Mouse (Mus musculus) adrenal gland, adult 18-20 months (tissue): ENCODE measurements around the gene H2-Eb2. TPM values are rescaled to one million over a fixed set of nuclear protein-coding genes. Genes with fewer than 3 reads are reported as not detected.
"Not testable (repeated sequence)": the region's sequence is repeated elsewhere in the genome, so short reads cannot be mapped to it uniquely, and the experiment has no call there.

Experiments used
- DNase-seq, 2 experiments: peaks; one replicate each; pipeline ENCODE4 v3.0.0; 2021 to 2022; ENCODE audit warnings: low spot score in 2 of 2
- total RNA-seq, 2 experiments: library from RNA; stranded (reverse); gene quantifications; 1 replicate in 1 of 2; 2 replicates in 1 of 2; pipeline ENCODE4 v1.2.3; 2021

H2-Eb2 gene
- total RNA-seq, 2 experiments from 2014 or later, result not detected

GRCm38 (mm10) chr17:34305380-34306030 lies 20.0 kb upstream of the H2-Eb2 start, which contains the start of gene H2-Eb1:
H2-Eb1 (plus strand) TSS chr17:34305867.
- DNase-seq, result peak; percentile 71 to 75

DNA sequence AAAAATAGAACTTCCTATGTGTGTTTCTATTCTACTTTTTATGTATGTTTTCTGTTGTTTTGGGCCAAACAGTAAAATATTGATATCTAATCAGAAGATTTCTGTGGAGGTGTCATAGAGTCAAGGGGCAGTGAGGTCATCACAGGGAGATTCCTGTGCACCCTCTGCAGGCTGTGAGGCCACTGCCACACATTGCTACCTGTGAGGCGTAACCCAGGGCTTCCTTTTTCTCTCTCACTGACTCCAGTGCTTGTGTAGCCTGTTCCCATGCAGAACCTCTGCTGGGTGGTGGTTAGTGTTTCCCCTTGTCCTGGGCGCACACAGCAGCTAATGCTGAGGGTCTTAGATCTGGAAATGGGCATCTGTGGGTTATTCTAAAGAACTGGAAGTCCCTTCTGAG lies 19.1 kb upstream of the H2-Eb2 start:
- no peak for DNase-seq

GRCm38 (mm10) chr17:34307216-34307615 lies 18.2 kb upstream of the H2-Eb2 start:
- DNase-seq, result no peak

DNA sequence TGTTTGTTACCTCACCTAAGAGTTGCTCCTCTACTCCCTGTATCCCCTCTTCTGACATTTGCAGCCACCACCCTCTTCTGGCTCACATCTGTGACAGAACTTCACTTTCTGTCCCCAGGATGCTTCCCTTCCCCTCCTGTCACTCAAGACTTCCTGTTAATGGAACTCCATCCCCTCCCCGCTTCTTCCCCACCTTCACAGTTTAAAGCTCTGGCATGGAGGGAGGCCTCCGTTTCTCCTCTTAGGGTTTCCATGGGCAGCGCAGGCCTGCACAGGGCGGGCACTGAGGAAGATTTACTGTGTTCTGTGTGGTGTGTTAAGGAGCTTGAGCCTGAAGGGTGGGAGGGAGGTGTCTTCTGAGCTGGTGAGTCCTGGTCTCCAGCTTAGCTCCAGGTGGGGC lies 17.3 kb upstream of the H2-Eb2 start:
- DNase-seq, result no peak

DNA sequence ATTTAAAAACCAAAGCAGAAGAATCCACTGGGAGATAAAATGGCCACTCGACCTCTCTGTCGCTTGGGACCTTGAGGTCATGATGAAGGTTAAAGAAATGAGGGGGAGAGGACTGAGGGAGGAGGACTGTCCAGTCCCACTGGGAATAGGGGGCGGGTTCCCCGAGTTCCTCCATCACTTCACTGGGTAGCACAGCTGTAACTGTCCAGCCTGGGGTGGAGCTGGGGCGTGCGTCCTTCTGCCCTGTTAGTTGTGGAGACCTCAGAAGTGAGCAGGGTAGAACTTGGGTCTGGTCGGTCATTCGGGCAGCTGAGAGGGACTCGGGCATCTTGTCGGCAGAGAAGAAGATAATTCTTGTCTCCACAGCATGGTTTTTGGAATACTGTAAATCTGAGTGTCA lies 16.2 kb upstream of the H2-Eb2 start:
- no peak for DNase-seq

- peak; percentile 59 to 65 for DNase-seq
Observed at GRCm38 (mm10) chr17:34309683-34310385, 15.6 kb upstream of the H2-Eb2 start.

- not testable (repeated sequence) for DNase-seq
Observed at GRCm38 (mm10) chr17:34310526-34310925, 14.9 kb upstream of the H2-Eb2 start.

- DNase-seq, result no peak
Observed at GRCm38 (mm10) chr17:34312185-34312584, 13.3 kb upstream of the H2-Eb2 start.

DNA sequence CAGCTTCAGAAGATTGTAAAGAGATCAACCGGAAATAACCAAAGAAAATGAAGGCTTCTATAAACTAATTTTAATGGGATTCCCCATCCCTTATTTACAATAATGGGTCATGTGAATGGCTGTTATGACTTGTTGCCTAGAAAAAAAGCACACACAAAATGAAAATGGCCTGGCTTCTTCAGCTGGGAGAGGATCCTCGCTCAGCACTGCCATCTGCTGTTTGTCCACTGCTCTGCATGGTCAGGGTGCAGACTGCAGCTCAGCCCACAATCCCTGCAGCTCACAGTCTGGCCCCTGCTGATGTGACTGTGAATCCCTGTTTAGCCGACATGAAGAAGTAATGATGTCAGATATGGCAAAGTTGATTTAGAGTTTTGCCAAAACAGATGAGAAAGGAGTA lies 12.1 kb upstream of the H2-Eb2 start:
- DNase-seq, result peak; percentile 75 to 82

DNA sequence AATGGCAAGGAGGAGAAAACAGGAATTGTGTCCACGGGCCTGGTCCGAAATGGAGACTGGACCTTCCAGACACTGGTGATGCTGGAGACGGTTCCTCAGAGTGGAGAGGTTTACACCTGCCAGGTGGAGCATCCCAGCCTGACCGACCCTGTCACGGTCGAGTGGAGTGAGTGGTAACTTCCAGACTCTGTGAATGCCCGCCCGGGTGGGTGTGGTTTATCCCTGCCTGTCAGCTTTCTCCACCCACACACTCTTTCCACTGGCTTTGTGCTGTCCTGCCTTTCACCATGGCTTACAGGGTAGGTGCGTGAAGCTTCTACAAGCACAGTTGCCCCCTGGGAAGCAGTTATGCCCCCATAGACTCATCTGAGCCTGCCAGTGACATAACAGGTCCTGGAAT lies 11.2 kb upstream of the H2-Eb2 start:
- no peak for DNase-seq

GRCm38 (mm10) chr17:34315512-34315911 lies 10.0 kb upstream of the H2-Eb2 start:
- DNase-seq, result no peak

DNA sequence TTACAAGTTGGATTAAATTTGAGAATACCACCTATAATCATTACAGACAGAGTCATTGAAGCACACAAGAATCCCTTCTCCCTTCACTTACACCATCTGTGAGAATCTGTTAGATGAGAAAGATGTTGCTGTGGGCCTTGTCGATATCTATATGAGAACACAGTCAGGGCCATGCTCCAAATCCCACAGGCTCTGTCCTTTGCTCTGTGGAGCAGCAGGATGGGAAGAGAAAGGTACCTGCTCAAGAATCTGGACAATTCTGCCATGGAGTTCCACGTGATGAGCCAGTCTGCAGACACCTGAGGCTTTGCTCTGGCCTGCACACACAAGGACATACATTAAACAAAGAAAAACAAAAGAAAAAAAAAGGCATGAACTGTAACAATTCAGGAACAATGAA lies 8.8 kb upstream of the H2-Eb2 start:
- no peak for DNase-seq

- DNase-seq, result no peak
Observed at GRCm38 (mm10) chr17:34317275-34317674, 8.2 kb upstream of the H2-Eb2 start.

- no peak for DNase-seq
Observed at GRCm38 (mm10) chr17:34326373-34326772, 908 bp downstream of the H2-Eb2 start.

DNA sequence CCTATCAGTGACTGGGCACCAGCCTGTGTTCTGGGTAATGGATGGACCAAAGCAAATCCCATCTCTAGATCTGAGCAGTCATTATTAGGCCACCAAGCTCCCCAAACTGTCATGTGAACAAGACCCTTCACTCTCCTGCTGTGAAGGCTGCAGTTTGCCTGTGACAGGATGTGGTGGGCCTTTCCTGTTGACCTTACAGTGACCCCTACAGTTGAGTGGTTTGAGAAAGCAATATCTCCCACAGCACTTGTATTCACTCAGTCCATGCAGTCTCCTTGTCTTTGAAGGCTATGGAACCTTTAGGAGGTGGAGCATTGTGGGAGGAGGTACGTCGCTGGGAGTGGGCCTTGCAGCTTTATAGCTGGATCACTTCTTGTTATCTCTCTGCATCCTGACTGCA lies 4.3 kb downstream of the H2-Eb2 start:
- no peak for DNase-seq

DNA sequence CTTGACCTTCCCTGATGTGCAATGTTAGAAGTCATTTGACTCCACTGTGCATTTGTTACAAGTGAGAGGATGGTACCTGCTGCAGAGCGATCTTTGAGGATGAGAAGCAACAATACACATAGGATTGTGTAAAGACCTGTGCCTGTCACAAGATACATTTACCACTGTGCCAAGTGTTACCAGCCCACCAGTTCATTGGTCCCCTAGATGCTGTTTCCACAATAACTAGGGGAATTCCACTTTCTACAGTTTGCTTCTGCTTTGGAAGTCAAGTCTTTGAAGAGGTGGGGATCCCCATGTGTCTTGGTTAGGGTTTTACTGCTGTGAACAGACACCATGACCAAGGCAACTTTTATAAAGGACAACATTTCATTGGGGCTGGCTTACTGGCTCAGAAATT lies 5.7 kb downstream of the H2-Eb2 start:
- DNase-seq, result no peak

GRCm38 (mm10) chr17:34340619-34341402 lies 15.3 kb downstream of the H2-Eb2 start:
- DNase-seq, result no peak

GRCm38 (mm10) chr17:34344882-34345281 lies 19.4 kb downstream of the H2-Eb2 start:
- no peak for DNase-seq

GRCm38 (mm10) chr17:34345486-34345885 lies 20.0 kb downstream of the H2-Eb2 start:
- no peak for DNase-seq

- no peak for DNase-seq
Observed at GRCm38 (mm10) chr17:34346041-34346440, 20.6 kb downstream of the H2-Eb2 start.

DNA sequence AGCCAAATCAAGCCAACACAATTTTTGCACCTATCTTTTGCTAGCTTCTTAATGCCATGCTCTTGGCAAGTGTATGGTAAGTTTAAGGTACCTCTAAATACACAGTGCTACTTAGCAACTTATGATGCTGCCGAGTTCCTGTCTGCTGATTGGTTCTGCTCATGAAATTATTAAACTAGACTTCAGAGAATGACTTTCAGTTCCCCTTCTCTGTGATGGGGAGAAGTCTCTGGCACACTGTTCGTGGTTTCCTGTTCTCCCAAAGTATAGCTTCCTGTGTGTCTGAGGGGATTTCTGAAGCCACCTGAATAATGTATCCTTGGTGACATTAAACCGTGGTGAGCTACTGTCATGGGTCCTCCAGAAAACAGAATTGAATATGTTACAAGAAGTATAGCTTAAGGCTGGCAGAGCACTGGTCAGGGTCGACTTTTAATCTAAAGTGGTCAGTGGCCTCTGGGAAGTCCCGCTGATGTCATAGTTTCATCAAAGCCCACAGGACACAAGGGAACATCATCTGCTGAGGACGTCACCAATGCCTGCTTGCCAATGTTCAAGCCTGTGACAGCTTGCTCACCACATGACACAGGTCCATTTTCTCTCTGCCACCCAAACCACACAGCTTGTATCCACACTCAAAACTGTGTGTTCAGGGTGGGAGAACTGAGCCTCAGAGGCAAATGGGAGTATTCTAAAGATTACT lies 22.3 kb downstream of the H2-Eb2 start:
- no peak for DNase-seq
